Mouse (Mus musculus) kidney, embryonic 15.5 days (tissue): ENCODE measurements at regions not wholly inside any gene's neighbourhood (a gene's known extent, or its start where the extent isn't known, plus 50 kb on each side); places are given as distances from the start of the nearest gene placed in this dataset.

Source experiments
- ATAC-seq: fragments of 200-750 bp; cut with Nextera tagmentation; replicated peaks from 2 replicates; pipeline ENCODE4 v1.8.0; 2017; ENCODE audit warnings: moderate TSS enrichment; ENCODE audit not compliant: low FRiP score
- H3K27ac ChIP-seq: fragments of 300-500 bp; sonication (generic); 2 replicates; pipeline ENCODE4 v1.5.1; 2015; ENCODE audit warnings: mild to moderate bottlenecking, inconsistent platforms
- H3K27me3 ChIP-seq: fragments of 300-500 bp; sonication (generic); 2 replicates; pipeline ENCODE4 v1.6.1; 2015; ENCODE audit warnings: inconsistent platforms
- H3K36me3 ChIP-seq: fragments of 300-500 bp; sonication (generic); 2 replicates; pipeline ENCODE4 v1.6.1; 2015; ENCODE audit warnings: inconsistent platforms
- H3K4me1 ChIP-seq: fragments of 300-500 bp; sonication (generic); 2 replicates; pipeline ENCODE4 v1.6.1; 2015; ENCODE audit warnings: inconsistent platforms
- H3K4me2 ChIP-seq: fragments of 300-500 bp; sonication (generic); 2 replicates; pipeline ENCODE4 v1.6.1; 2015; ENCODE audit warnings: moderate library complexity, mild to moderate bottlenecking, inconsistent platforms
- H3K4me3 ChIP-seq: fragments of 300-500 bp; sonication (generic); replicated peaks from 2 replicates; pipeline ENCODE4 v1.5.1; 2015; ENCODE audit warnings: mild to moderate bottlenecking, inconsistent platforms
- H3K9ac ChIP-seq: fragments of 300-500 bp; sonication (generic); 2 replicates; pipeline ENCODE4 v1.6.1; 2015; ENCODE audit warnings: mild to moderate bottlenecking, inconsistent platforms
- H3K9me3 ChIP-seq: fragments of 300-500 bp; sonication (generic); replicated peaks from 2 replicates; pipeline ENCODE4 v1.6.1; 2016; ENCODE audit warnings: inconsistent platforms
- WGBS: fragments of 180-500 bp; shearing (Covaris S2); methylation state at CpG from one replicate; pipeline ENCODE4 v1.1.7; 2015; ENCODE audit warnings: mixed read lengths; 5-methylcytosine and 5-hydroxymethylcytosine counted together

- Histone ChIP-seq H3K4me1 (peaks cover 6% of the 10 kb centered on the region; the same call in 1 of the 2 replicates), H3K27me3 (no peaks in the 10 kb centered on the region), H3K36me3 (no peaks in the 10 kb centered on the region), H3K4me3 (no peak overlapping the region), H3K27ac (no peak overlapping the region), H3K4me2 (no peak overlapping the region), H3K9me3 (no peaks in the 10 kb centered on the region), H3K9ac (no peak overlapping the region)
- 77% methylated on average over 6 of the region's 6 CpGs for WGBS
- no peak for ATAC-seq
Observed at GRCm38 (mm10) chr11:33007366-33007765, 139.8 kb downstream of the Fgf18 start.

GRCm38 (mm10) chr11:33005183-33005582, 142.0 kb downstream of the Fgf18 start:
- Histone ChIP-seq H3K9me3 (no peaks in the 10 kb centered on the region), H3K4me2 (no peak overlapping the region), H3K9ac (no peak overlapping the region), H3K4me1 (peaks cover 6% of the 10 kb centered on the region; the same call in 1 of the 2 replicates), H3K27ac (no peak overlapping the region), H3K27me3 (no peaks in the 10 kb centered on the region), H3K36me3 (no peaks in the 10 kb centered on the region), H3K4me3 (no peak overlapping the region)
- ATAC-seq, result no peak
- 43% methylated on average over 4 of the region's 4 CpGs for WGBS

DNA sequence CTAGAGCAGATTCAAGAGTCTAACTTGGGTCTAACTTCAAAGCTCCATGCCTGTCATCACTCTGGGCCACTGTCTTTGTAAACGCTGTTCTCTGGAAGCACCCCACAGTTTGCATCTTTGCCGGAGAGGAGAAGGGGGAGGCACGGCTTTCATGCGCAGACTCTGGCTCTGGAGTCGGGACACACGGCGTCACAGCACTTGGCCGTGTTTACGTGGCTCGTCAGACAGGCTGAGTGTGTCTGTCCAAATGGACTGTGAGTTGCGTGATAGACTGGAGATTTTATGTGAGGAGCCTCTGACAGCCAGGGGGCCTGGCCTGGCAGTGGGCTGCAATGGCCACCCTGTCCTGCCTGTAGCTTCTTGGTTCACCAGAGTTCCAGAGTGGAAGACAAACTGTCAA, 142.6 kb downstream of the Fgf18 start:
- no peaks in the 10 kb centered on the region for H3K36me3 ChIP-seq
- ATAC-seq, result no peak
- H3K4me2 ChIP-seq, result no peak overlapping the region
- WGBS, result 82% methylated on average over 11 of the region's 11 CpGs
- no peak overlapping the region for H3K4me3 ChIP-seq
- H3K27me3 ChIP-seq, result no peaks in the 10 kb centered on the region
- H3K9me3 ChIP-seq, result no peaks in the 10 kb centered on the region
- H3K9ac ChIP-seq, result no peak overlapping the region
- no peak overlapping the region for H3K27ac ChIP-seq
- peaks cover 6% of the 10 kb centered on the region; the same call in 1 of the 2 replicates for H3K4me1 ChIP-seq

DNA sequence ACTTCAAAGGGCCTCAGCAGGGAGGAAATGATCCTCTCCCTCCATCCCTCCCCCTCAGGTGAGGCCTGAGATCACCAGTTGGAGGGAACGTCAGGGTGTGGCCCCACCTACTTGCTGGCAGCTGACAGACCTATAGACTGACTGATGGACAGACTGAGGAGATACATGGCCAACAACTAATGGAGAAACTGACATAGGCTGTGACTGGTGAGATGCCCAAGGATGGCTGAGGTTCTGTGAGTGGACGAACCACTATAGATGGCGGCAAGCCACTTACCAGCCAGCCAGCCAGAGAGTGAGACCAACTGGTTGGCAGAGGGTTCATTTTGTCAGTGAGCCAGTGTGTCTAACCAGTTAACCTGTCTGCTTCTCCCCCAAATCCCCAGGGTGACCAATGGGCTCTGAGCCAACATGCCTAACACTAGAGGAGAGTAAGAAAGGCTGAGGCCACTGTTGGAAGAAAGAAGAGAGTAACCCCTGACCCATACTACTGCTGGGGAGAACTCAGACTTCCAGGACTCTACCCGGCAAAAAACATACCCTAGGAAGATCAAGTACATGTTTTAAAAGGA, 147.4 kb downstream of the Fgf18 start:
- 63% methylated on average over 4 of the region's 4 CpGs for WGBS
- peaks cover 14% of the 10 kb centered on the region for H3K4me1 ChIP-seq
- no peaks in the 10 kb centered on the region for H3K36me3 ChIP-seq
- no peak overlapping the region for H3K4me3 ChIP-seq
- no peak overlapping the region for H3K4me2 ChIP-seq
- no peak overlapping the region for H3K9ac ChIP-seq
- H3K9me3 ChIP-seq, result no peaks in the 10 kb centered on the region
- no peak for ATAC-seq
- H3K27ac ChIP-seq, result no peak overlapping the region
- no peaks in the 10 kb centered on the region for H3K27me3 ChIP-seq

DNA sequence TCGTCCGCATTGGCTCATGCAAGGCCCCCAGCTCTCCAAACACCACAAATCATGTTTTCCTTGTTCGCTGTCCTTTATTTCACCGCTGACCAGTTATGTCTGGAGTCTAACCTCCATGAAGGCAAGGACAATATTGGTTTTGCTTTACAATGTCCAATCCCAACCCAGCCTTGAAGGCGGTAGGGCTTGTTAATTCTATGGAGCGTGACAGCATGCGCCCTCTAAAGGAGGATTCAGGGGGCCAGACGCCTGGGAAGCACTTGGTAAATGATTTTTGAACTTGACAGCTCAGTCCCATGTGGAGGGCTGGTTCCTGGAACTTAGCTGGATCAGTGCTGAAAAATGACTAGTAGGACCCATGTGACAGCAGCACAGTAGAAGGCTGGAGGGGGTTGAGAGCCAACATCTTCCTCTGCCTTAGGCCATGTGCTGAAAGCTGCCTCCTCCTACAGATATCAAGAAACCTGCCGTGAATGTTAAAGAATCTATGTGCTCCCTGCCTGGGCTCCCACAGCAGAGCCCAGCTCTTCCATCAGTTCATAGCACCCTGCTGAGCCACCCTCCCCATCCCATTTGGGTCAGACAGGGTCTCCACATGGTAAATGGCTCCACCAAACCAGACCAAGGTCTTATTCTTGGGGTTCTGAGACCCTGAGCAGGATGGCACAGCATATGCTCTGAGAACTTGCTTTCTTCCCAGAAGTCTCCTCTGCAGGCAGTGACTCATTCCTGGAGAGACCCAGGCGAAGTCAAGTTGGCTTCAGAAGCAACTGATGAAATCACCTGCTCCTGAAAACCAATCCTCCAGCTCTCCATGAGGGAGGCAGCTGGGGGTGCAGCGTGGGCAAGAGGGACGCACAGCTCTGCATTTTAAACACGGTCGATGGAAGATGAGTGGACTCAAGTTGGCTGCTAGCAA, 148.3 kb downstream of the Fgf18 start:
- WGBS, result 45% methylated on average over 14 of the region's 14 CpGs
- Histone ChIP-seq H3K27me3 (no peaks in the 10 kb centered on the region), H3K9ac (no peak overlapping the region), H3K4me2 (no peak overlapping the region), H3K27ac (no peak overlapping the region), H3K36me3 (no peaks in the 10 kb centered on the region), H3K9me3 (no peaks in the 10 kb centered on the region), H3K4me3 (no peak overlapping the region), H3K4me1 (peaks cover 14% of the 10 kb centered on the region)
- peak; percentile 46 for ATAC-seq

DNA sequence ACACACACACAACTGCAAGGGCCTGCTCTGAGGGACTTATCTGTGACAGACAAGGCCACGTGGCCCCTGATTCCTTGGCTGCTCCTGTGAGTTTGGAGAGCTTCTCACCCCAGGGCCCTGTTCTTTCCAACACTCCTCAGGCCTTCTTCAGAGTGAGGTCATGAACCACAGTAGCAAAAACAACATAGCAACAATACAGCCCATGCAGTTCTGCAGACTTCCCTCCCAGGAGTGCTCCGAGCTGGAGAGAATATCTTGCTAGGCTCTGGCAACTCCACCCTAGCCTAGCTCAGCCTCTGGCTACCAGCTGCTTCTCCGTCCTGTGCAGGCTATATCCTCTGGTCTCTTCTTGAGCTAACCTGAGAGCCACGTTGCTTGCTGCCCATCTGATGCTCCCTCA, 152.8 kb downstream of the Fgf18 start:
- ATAC-seq, result no peak
- H3K9ac ChIP-seq, result no peak overlapping the region
- no peaks in the 10 kb centered on the region for H3K36me3 ChIP-seq
- H3K4me3 ChIP-seq, result no peak overlapping the region
- no peaks in the 10 kb centered on the region for H3K27me3 ChIP-seq
- no peaks in the 10 kb centered on the region for H3K9me3 ChIP-seq
- H3K27ac ChIP-seq, result no peak overlapping the region
- 64% methylated on average over 4 of the region's 4 CpGs for WGBS
- H3K4me2 ChIP-seq, result no peak overlapping the region
- H3K4me1 ChIP-seq, result peaks cover 12% of the 10 kb centered on the region

DNA sequence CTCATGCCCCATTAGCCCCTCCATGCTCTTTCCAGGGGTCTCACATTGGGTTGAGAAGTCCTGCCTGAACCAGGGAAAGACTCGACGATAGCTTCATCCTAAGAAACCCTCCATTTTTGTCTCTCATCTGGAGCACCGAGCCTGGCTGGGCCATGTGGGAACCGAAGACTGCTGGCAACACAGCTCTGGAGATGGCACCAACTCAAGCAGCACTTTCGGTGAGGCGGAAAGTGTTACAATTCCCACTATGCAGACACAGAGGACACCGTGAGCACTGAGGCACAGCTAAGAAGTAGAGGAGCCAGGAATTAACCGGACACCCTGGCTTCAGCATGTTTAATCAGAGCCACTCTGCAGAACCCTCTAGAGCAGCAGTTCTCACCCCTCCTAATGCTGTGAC, 153.8 kb downstream of the Fgf18 start:
- Histone ChIP-seq H3K36me3 (no peaks in the 10 kb centered on the region), H3K4me2 (no peak overlapping the region), H3K27me3 (no peaks in the 10 kb centered on the region), H3K9me3 (no peaks in the 10 kb centered on the region), H3K9ac (no peak overlapping the region), H3K4me3 (no peak overlapping the region), H3K4me1 (peaks cover 2% of the 10 kb centered on the region), H3K27ac (no peak overlapping the region)
- 70% methylated on average over 8 of the region's 8 CpGs for WGBS
- ATAC-seq, result no peak

DNA sequence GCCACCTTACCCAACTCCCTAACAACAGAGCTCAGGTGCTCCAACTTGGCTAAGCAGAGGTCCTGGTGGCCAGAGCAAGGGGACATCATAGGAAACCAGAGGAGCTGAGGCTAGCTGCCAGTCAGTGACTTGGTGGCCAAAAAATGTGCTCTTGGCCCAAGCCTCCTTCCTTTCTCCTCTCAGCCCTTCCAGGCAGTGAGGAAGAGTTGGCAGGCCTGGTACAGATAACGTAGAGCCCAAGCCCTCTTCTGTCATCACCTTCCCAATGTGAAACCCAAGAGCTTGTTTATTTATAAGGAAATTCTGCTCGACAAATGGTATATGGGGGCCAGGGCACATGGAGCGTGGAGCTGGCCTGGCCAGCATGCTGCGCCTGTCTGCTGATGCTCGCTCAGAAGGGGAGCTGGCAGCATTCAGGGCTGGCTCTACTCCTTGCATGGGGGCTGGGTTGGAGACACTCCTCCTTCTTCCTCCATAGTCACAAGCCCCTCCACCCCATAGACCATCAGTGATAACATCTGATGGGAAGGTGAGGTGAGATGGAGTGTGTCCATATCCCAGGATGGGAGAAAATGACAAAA, 156.1 kb downstream of the Fgf18 start:
- H3K9ac ChIP-seq, result no peak overlapping the region
- WGBS, result 61% methylated on average over 5 of the region's 5 CpGs
- H3K27me3 ChIP-seq, result no peaks in the 10 kb centered on the region
- ATAC-seq, result no peak
- H3K4me1 ChIP-seq, result no peaks in the 10 kb centered on the region
- no peak overlapping the region for H3K4me2 ChIP-seq
- H3K4me3 ChIP-seq, result no peak overlapping the region
- H3K36me3 ChIP-seq, result no peaks in the 10 kb centered on the region
- no peaks in the 10 kb centered on the region for H3K9me3 ChIP-seq
- no peak overlapping the region for H3K27ac ChIP-seq

DNA sequence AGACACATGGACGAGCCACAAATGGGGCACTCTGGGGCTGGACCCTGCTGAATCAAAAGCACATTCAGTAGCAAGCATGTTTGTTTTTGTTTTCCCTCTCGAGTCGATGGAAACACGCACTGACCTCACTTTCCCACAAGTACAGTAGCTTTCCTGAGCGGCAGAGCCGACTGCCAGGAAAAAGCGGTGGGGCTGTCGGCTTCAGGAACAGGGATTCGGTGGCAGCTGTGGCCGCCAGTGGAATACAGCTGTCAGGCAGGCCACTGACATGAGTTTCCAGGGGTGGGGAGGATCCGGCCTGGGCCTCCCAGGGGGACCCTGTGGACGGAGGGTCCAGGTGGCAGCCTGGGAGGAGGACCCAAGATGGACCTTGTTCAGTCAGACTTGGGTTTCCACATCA, 157.0 kb downstream of the Fgf18 start:
- no peak overlapping the region for H3K4me2 ChIP-seq
- no peak overlapping the region for H3K9ac ChIP-seq
- no peaks in the 10 kb centered on the region for H3K27me3 ChIP-seq
- no peak overlapping the region for H3K4me3 ChIP-seq
- H3K9me3 ChIP-seq, result no peaks in the 10 kb centered on the region
- WGBS, result 83% methylated on average over 12 of the region's 12 CpGs
- H3K36me3 ChIP-seq, result no peaks in the 10 kb centered on the region
- ATAC-seq, result no peak
- H3K4me1 ChIP-seq, result no peaks in the 10 kb centered on the region
- no peak overlapping the region for H3K27ac ChIP-seq

GRCm38 (mm10) chr11:32978899-32979298, 154.5 kb upstream of the Smim23 start:
- no peak for ATAC-seq
- Histone ChIP-seq H3K36me3 (no peaks in the 10 kb centered on the region), H3K9ac (no peak overlapping the region), H3K4me1 (no peaks in the 10 kb centered on the region), H3K27me3 (no peaks in the 10 kb centered on the region), H3K9me3 (no peaks in the 10 kb centered on the region), H3K4me2 (no peak overlapping the region), H3K4me3 (no peak overlapping the region), H3K27ac (no peak overlapping the region)
- 96% methylated on average over 7 of the region's 7 CpGs for WGBS

- whole genome bisulfite sequencing, result 78% methylated on average over 2 of the region's 2 CpGs
- Histone ChIP-seq H3K9ac (no peak overlapping the region), H3K36me3 (no peaks in the 10 kb centered on the region), H3K27ac (no peak overlapping the region), H3K9me3 (no peaks in the 10 kb centered on the region), H3K4me3 (no peak overlapping the region), H3K4me2 (no peak overlapping the region), H3K27me3 (no peaks in the 10 kb centered on the region), H3K4me1 (no peaks in the 10 kb centered on the region)
- no peak for ATAC-seq
Observed at GRCm38 (mm10) chr11:32976572-32976971, 152.2 kb upstream of the Smim23 start.

DNA sequence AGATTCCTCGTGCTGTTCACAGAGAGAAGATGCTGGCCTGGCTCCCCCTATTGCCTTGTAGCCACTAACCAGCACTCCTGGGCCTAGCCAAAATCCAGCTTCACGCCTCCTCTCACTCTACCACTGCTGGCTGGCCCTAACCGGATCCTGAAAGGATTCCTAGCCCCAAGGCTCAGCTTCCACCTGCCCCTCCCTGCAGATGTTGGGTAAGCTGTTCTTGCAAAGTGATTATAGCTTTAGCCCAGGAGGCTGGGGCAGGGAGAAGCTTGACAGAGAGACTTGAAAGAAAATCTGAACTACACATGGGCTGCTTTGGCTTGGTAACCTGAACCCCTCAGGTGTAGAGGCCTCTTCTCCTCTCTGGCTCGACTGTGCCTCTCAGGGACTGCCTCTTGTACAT, 149.0 kb upstream of the Smim23 start:
- Histone ChIP-seq H3K27ac (no peak overlapping the region), H3K4me2 (no peak overlapping the region), H3K36me3 (no peaks in the 10 kb centered on the region), H3K4me3 (no peak overlapping the region), H3K9me3 (no peaks in the 10 kb centered on the region), H3K4me1 (no peaks in the 10 kb centered on the region), H3K9ac (no peak overlapping the region), H3K27me3 (no peaks in the 10 kb centered on the region)
- no peak for ATAC-seq
- WGBS, result 53% methylated on average over 4 of the region's 4 CpGs
